Mouse (Mus musculus) gastrocnemius, postnatal 14 days (tissue): Measurements from ENCODE around the gene Slc9a3r2. TPM values are rescaled to one million over a fixed set of nuclear protein-coding genes. Genes with fewer than 3 reads are reported as not detected.
"Not testable (repeated sequence)": the region's sequence is repeated elsewhere in the genome, so short reads cannot be mapped to it uniquely, and the experiment has no call there.

Experiments used
- DNase-seq: peaks from one replicate; pipeline ENCODE4 v3.0.0; 2021; ENCODE audit warnings: mixed read lengths
- intact Hi-C: fragments of 180-260 bp; cut with DNase I; formaldehyde crosslinking; loops from one replicate; pipeline ENCODE4 v1.15.1; 2025; ENCODE audit warnings: low total_unique reads
- total RNA-seq, 2 experiments: library from RNA; stranded (reverse); gene quantifications; 2 replicates each; pipeline ENCODE4 v1.2.3; 2021

Gene Slc9a3r2
- total RNA-seq, 2 experiments from 2014 or later, result 36.2 to 46.3 TPM

GRCm38 (mm10) chr17:24669545-24670245 lies 19.6 kb upstream of the Slc9a3r2 start, which contains the start of gene Zfp598:
Gene Zfp598 (plus strand): TSS chr17:24669687.
- DNase-seq, result peak; percentile 97
- intact Hi-C loops, result no loop called here

GRCm38 (mm10) chr17:24669214-24669544 lies 19.1 kb upstream of the Slc9a3r2 start:
- DNase-seq, intact Hi-C loops: not testable (repeated sequence)

GRCm38 (mm10) chr17:24667416-24667815 lies 17.3 kb upstream of the Slc9a3r2 start:
- intact Hi-C loops, result no loop called here
- no peak for DNase-seq

GRCm38 (mm10) chr17:24667011-24667410 lies 16.9 kb upstream of the Slc9a3r2 start:
- intact Hi-C loops, result not testable (repeated sequence)

GRCm38 (mm10) chr17:24658017-24658758 lies 8.1 kb upstream of the Slc9a3r2 start, which contains the start of gene Npw:
Gene Npw (minus strand): TSS chr17:24658457.
- DNase-seq, result no peak
- intact Hi-C loops, result no loop called here

More at GRCm38 (mm10) chr17:24667011-24667410, 16.9 kb upstream of the Slc9a3r2 start:
- DNase-seq, result not testable (repeated sequence)

- DNase-seq, result no peak
Observed at GRCm38 (mm10) chr17:24654969-24655368, 4.8 kb upstream of the Slc9a3r2 start.

GRCm38 (mm10) chr17:24653967-24654710 lies 4.0 kb upstream of the Slc9a3r2 start:
- intact Hi-C loops, result loop anchor here (5.0 kb wide), 1 partner anchor 122 kb away; the partner anchor contains the start of gene Rab26
- peak; percentile 78 for DNase-seq

More at GRCm38 (mm10) chr17:24654969-24655368, 4.8 kb upstream of the Slc9a3r2 start:
- intact Hi-C loops, result loop anchor here (5.0 kb wide), 1 partner anchor 123 kb away; the partner anchor contains the start of gene Rab26

GRCm38 (mm10) chr17:24651835-24652234 lies 1.7 kb upstream of the Slc9a3r2 start:
- intact Hi-C loops, result loop anchor here (5.0 kb wide), 1 partner anchor 120 kb away; the partner anchor contains the start of gene Rab26
- no peak for DNase-seq

- intact Hi-C loops, result loop anchor here (5.0 kb wide), 1 partner anchor 118 kb away; the partner anchor contains the start of gene Rab26
- no peak for DNase-seq
Observed at GRCm38 (mm10) chr17:24650766-24651165, 639 bp upstream of the Slc9a3r2 start.

- DNase-seq, result no peak
- intact Hi-C loops, result loop anchor here (5.0 kb wide), 1 partner anchor 117 kb away; the partner anchor contains the start of gene Rab26
Observed at GRCm38 (mm10) chr17:24649581-24650069, 502 bp downstream of the Slc9a3r2 start.

GRCm38 (mm10) chr17:24648731-24649377 lies 1.3 kb downstream of the Slc9a3r2 start:
- intact Hi-C loops, result no loop called here
- no peak for DNase-seq

GRCm38 (mm10) chr17:24647493-24647892 lies 2.6 kb downstream of the Slc9a3r2 start:
- intact Hi-C loops, result no loop called here
- no peak for DNase-seq

GRCm38 (mm10) chr17:24646381-24646780 lies 3.7 kb downstream of the Slc9a3r2 start:
- DNase-seq, result no peak
- intact Hi-C loops, result no loop called here

- intact Hi-C loops, result no loop called here
- DNase-seq, result no peak
Observed at GRCm38 (mm10) chr17:24645916-24646315, 4.2 kb downstream of the Slc9a3r2 start.

- DNase-seq, result peak; percentile 43
Observed at GRCm38 (mm10) chr17:24644875-24645721, 5.0 kb downstream of the Slc9a3r2 start.

GRCm38 (mm10) chr17:24644030-24644715 lies 6.0 kb downstream of the Slc9a3r2 start:
- intact Hi-C loops, result no loop called here
- no peak for DNase-seq

More at GRCm38 (mm10) chr17:24644875-24645721, 5.0 kb downstream of the Slc9a3r2 start:
- intact Hi-C loops, result no loop called here

GRCm38 (mm10) chr17:24642791-24643343 lies 7.3 kb downstream of the Slc9a3r2 start:
- intact Hi-C loops, result no loop called here

More at GRCm38 (mm10) chr17:24642791-24643343, 7.3 kb downstream of the Slc9a3r2 start:
- DNase-seq, result no peak
